Mouse (Mus musculus) midbrain, embryonic 10.5 days (tissue): ENCODE measurements around the gene Tmcc2. TPM values are rescaled to one million over a fixed set of nuclear protein-coding genes. Genes with fewer than 3 reads are reported as not detected.
A peak's percentile ranks its signal among the peaks of the same experiment; 100 is the strongest.

Source experiments
- DNase-seq: peaks from one replicate; pipeline ENCODE4 v3.0.0-alpha.2; 2017; ENCODE audit warnings: low spot score
- H3K27ac ChIP-seq: fragments of 300-500 bp; sonication (generic); replicated peaks from 2 replicates; pipeline ENCODE4 v1.5.1; 2016; ENCODE audit warnings: mild to moderate bottlenecking
- H3K27me3 ChIP-seq: fragments of 300-500 bp; sonication (generic); 2 replicates; pipeline ENCODE4 v1.6.1; 2016; ENCODE audit warnings: low read depth, mild to moderate bottlenecking; ENCODE audit not compliant: poor library complexity, severe bottlenecking
- H3K36me3 ChIP-seq: fragments of 300-500 bp; sonication (generic); 2 replicates; pipeline ENCODE4 v1.6.1; 2016; ENCODE audit warnings: mild to moderate bottlenecking, moderate library complexity
- H3K4me1 ChIP-seq: fragments of 300-500 bp; sonication (generic); 2 replicates; pipeline ENCODE4 v1.6.1; 2016
- H3K4me3 ChIP-seq: fragments of 300-500 bp; sonication (generic); 2 replicates; pipeline ENCODE4 v1.5.1; 2016; ENCODE audit warnings: mild to moderate bottlenecking, moderate library complexity
- H3K9me3 ChIP-seq: fragments of 300-500 bp; sonication (generic); replicated peaks from 2 replicates; pipeline ENCODE4 v1.6.1; 2016; ENCODE audit warnings: mild to moderate bottlenecking
- WGBS: fragments of 180-500 bp; shearing (Covaris S2); methylation state at CpG from one replicate; pipeline ENCODE4 v1.1.7; 2016; 5-methylcytosine and 5-hydroxymethylcytosine counted together
- polyA plus RNA-seq: library from polyadenylated mRNA; unstranded; fragments of >200 nt; fragmentation: Nextera tagmentation; extraction: Ambion mirVana; gene quantifications from 2 replicates; pipeline ENCODE4 v1.2.1, GENCODE M21; 2016

The Tmcc2 gene
- polyA plus RNA-seq, 1 experiment from 2014 or later, result 9.6 TPM

- H3K4me3 ChIP-seq, result no peak overlapping the region
- WGBS, result 89% methylated on average over 1 of the region's 1 CpGs
- H3K4me1 ChIP-seq, result peaks cover 33% of the 10 kb centered on the region
- H3K27ac ChIP-seq, result peak overlapping the region; percentile 10; the same call in 1 of the 2 replicates
- H3K36me3 ChIP-seq, result no peaks in the 10 kb centered on the region
- no peaks in the 10 kb centered on the region for H3K9me3 ChIP-seq
- DNase-seq, result no peak
- H3K27me3 ChIP-seq, result no peaks in the 10 kb centered on the region
Observed at GRCm38 (mm10) chr1:132343656-132344055, 47.4 kb downstream of the Tmcc2 start.

- Histone ChIP-seq H3K27me3 (no peaks in the 10 kb centered on the region), H3K9me3 (no peaks in the 10 kb centered on the region), H3K27ac (peak overlapping the region; percentile 10), H3K4me1 (peaks cover 35% of the 10 kb centered on the region), H3K4me3 (no peak overlapping the region), H3K36me3 (no peaks in the 10 kb centered on the region)
- no peak for DNase-seq
- 77% methylated on average over 2 of the region's 2 CpGs for WGBS
Observed at GRCm38 (mm10) chr1:132343191-132343590, 47.9 kb downstream of the Tmcc2 start.

GRCm38 (mm10) chr1:132342518-132342917, 48.6 kb downstream of the Tmcc2 start:
- H3K27me3 ChIP-seq, result no peaks in the 10 kb centered on the region
- WGBS, result 57% methylated on average over 3 of the region's 3 CpGs
- no peak overlapping the region for H3K4me3 ChIP-seq

GRCm38 (mm10) chr1:132341731-132342501, 49.2 kb downstream of the Tmcc2 start:
- Histone ChIP-seq H3K36me3 (no peaks in the 10 kb centered on the region), H3K4me1 (peaks cover 41% of the 10 kb centered on the region), H3K9me3 (no peaks in the 10 kb centered on the region), H3K27me3 (no peaks in the 10 kb centered on the region), H3K4me3 (no peak overlapping the region), H3K27ac (peak overlapping the region; percentile 34; the same call in 1 of the 2 replicates)
- WGBS, result 60% methylated on average over 5 of the region's 5 CpGs
- DNase-seq, result no peak

More at GRCm38 (mm10) chr1:132342518-132342917, 48.6 kb downstream of the Tmcc2 start:
- peaks cover 39% of the 10 kb centered on the region for H3K4me1 ChIP-seq
- H3K27ac ChIP-seq, result 0 out of 2 replicates have a peak overlapping the region, but pooled peaks have one; percentile 19
- H3K9me3 ChIP-seq, result no peaks in the 10 kb centered on the region
- no peaks in the 10 kb centered on the region for H3K36me3 ChIP-seq
- DNase-seq, result no peak

GRCm38 (mm10) chr1:132338027-132338660, 52.9 kb downstream of the Tmcc2 start:
- Histone ChIP-seq H3K9me3 (no peaks in the 10 kb centered on the region), H3K36me3 (peaks cover 6% of the 10 kb centered on the region; the same call in 1 of the 2 replicates), H3K4me1 (peaks cover 69% of the 10 kb centered on the region), H3K27ac (peak overlapping the region; percentile 91), H3K4me3 (no peak overlapping the region), H3K27me3 (no peaks in the 10 kb centered on the region)
- WGBS, result 48% methylated on average over 8 of the region's 8 CpGs
- no peak for DNase-seq

- peak overlapping the region; percentile 91 for H3K27ac ChIP-seq
- H3K9me3 ChIP-seq, result no peaks in the 10 kb centered on the region
- no peak for DNase-seq
- H3K36me3 ChIP-seq, result peaks cover 17% of the 10 kb centered on the region
- no peaks in the 10 kb centered on the region for H3K27me3 ChIP-seq
- 74% methylated on average over 6 of the region's 6 CpGs for WGBS
- H3K4me3 ChIP-seq, result no peak overlapping the region
- peaks cover 77% of the 10 kb centered on the region for H3K4me1 ChIP-seq
Observed at GRCm38 (mm10) chr1:132336921-132337320, 54.2 kb downstream of the Tmcc2 start.

- 27% methylated on average over 12 of the region's 12 CpGs for WGBS
- H3K4me1 ChIP-seq, result peaks cover 89% of the 10 kb centered on the region
Observed at GRCm38 (mm10) chr1:132335378-132335965, 55.6 kb downstream of the Tmcc2 start.

GRCm38 (mm10) chr1:132334178-132334801, 56.8 kb downstream of the Tmcc2 start:
- no peaks in the 10 kb centered on the region for H3K27me3 ChIP-seq
- peak overlapping the region; percentile 26 for H3K4me3 ChIP-seq
- no peaks in the 10 kb centered on the region for H3K9me3 ChIP-seq
- peaks cover 100% of the 10 kb centered on the region for H3K4me1 ChIP-seq
- DNase-seq, result no peak
- peaks cover 44% of the 10 kb centered on the region for H3K36me3 ChIP-seq
- H3K27ac ChIP-seq, result peak overlapping the region; percentile 91
- WGBS, result 13% methylated on average over 6 of the region's 6 CpGs

More at GRCm38 (mm10) chr1:132335378-132335965, 55.6 kb downstream of the Tmcc2 start:
- Histone ChIP-seq H3K27me3 (no peaks in the 10 kb centered on the region), H3K27ac (peak overlapping the region; percentile 91), H3K4me3 (no peak overlapping the region), H3K9me3 (no peaks in the 10 kb centered on the region), H3K36me3 (peaks cover 32% of the 10 kb centered on the region)
- peak; percentile 64 for DNase-seq

- H3K4me1 ChIP-seq, result peaks cover 98% of the 10 kb centered on the region
- H3K4me3 ChIP-seq, result peak overlapping the region; percentile 26
- H3K9me3 ChIP-seq, result no peaks in the 10 kb centered on the region
- peak overlapping the region; percentile 91 for H3K27ac ChIP-seq
- 2% methylated on average over 4 of the region's 4 CpGs for WGBS
- DNase-seq, result peak; percentile 87
- H3K36me3 ChIP-seq, result peaks cover 47% of the 10 kb centered on the region
- H3K27me3 ChIP-seq, result no peaks in the 10 kb centered on the region
Observed at GRCm38 (mm10) chr1:132333675-132334141, 57.4 kb downstream of the Tmcc2 start.

GRCm38 (mm10) chr1:132333201-132333600, 57.9 kb downstream of the Tmcc2 start:
- H3K27me3 ChIP-seq, result no peaks in the 10 kb centered on the region
- DNase-seq, result no peak
- peaks cover 53% of the 10 kb centered on the region for H3K36me3 ChIP-seq
- peak overlapping the region; percentile 26 for H3K4me3 ChIP-seq
- H3K9me3 ChIP-seq, result no peaks in the 10 kb centered on the region
- peaks cover 98% of the 10 kb centered on the region for H3K4me1 ChIP-seq
- 3% methylated on average over 2 of the region's 2 CpGs for WGBS
- H3K27ac ChIP-seq, result peak overlapping the region; percentile 91

GRCm38 (mm10) chr1:132331283-132331682, 59.8 kb downstream of the Tmcc2 start:
- Histone ChIP-seq H3K27me3 (no peaks in the 10 kb centered on the region), H3K9me3 (no peaks in the 10 kb centered on the region), H3K4me1 (peaks cover 98% of the 10 kb centered on the region), H3K36me3 (peaks cover 72% of the 10 kb centered on the region), H3K27ac (peak overlapping the region; percentile 91), H3K4me3 (no peak overlapping the region)
- 83% methylated on average over 17 of the region's 17 CpGs for WGBS
- DNase-seq, result peak; percentile 24

GRCm38 (mm10) chr1:132330397-132330796, 60.7 kb downstream of the Tmcc2 start:
- peaks cover 98% of the 10 kb centered on the region for H3K4me1 ChIP-seq
- H3K27ac ChIP-seq, result peak overlapping the region; percentile 91
- no peak for DNase-seq
- H3K4me3 ChIP-seq, result peak overlapping the region; percentile 11; the same call in 1 of the 2 replicates
- peaks cover 81% of the 10 kb centered on the region for H3K36me3 ChIP-seq
- H3K9me3 ChIP-seq, result no peaks in the 10 kb centered on the region
- no peaks in the 10 kb centered on the region for H3K27me3 ChIP-seq
- WGBS, result 65% methylated on average over 15 of the region's 15 CpGs
